Mouse (Mus musculus) myocyte (in vitro differentiated cells): ENCODE results near the gene Hint2.

Experiments
- CEBPB ChIP-seq: IDR thresholded peaks from 2 replicates; pipeline ENCODE4 v1.6.1; 2011; ENCODE audit warnings: mild to moderate bottlenecking, moderate library complexity; ENCODE audit not compliant: poor library complexity, insufficient read depth, severe bottlenecking
- E2F4 ChIP-seq: IDR thresholded peaks from one replicate; pipeline ENCODE4 v1.6.1; 2011; ENCODE audit warnings: mild to moderate bottlenecking, control low read depth, moderate library complexity; ENCODE audit not compliant: insufficient read depth
- MAX ChIP-seq: IDR thresholded peaks from one replicate; pipeline ENCODE4 v1.6.1; 2011; ENCODE audit warnings: low read depth, mild to moderate bottlenecking, control low read depth
- MYOD1 ChIP-seq, 3 experiments: IDR thresholded peaks; one replicate each; pipeline ENCODE4 v1.6.1; 2011; ENCODE audit warnings: control low read depth in 2 of 3, low read depth in 2 of 3, mild to moderate bottlenecking in 2 of 3, moderate library complexity in 1 of 3; ENCODE audit not compliant: insufficient read length in 2 of 3, control insufficient read depth in 1 of 3
- MYOG ChIP-seq, 3 experiments: IDR thresholded peaks; one replicate each; pipeline ENCODE4 v1.6.1; 2011; ENCODE audit warnings: control low read depth in 2 of 3, low read depth in 2 of 3, mild to moderate bottlenecking in 2 of 3; ENCODE audit not compliant: insufficient read length in 2 of 3, control insufficient read depth in 1 of 3, insufficient read depth in 1 of 3
- POLR2A ChIP-seq: IDR thresholded peaks from one replicate; pipeline ENCODE4 v1.6.1; 2011; ENCODE audit warnings: low read depth, mild to moderate bottlenecking, control low read depth, moderate library complexity; ENCODE audit not compliant: insufficient read length
- POLR2AphosphoS2 ChIP-seq: IDR thresholded peaks from one replicate; pipeline ENCODE4 v1.6.1; 2011; ENCODE audit warnings: low read depth, control low read depth; ENCODE audit not compliant: insufficient read length
- SRF ChIP-seq: IDR thresholded peaks from one replicate; pipeline ENCODE4 v1.6.1; 2011; ENCODE audit warnings: low read depth; ENCODE audit not compliant: control insufficient read depth, insufficient read length
- TCF12 ChIP-seq: IDR thresholded peaks from one replicate; pipeline ENCODE4 v1.6.1; 2011; ENCODE audit warnings: mild to moderate bottlenecking, control low read depth; ENCODE audit not compliant: poor library complexity, insufficient read depth, severe bottlenecking
- TCF3 ChIP-seq: IDR thresholded peaks from one replicate; pipeline ENCODE4 v1.6.1; 2011; ENCODE audit warnings: low read depth, control low read depth; ENCODE audit not compliant: insufficient read length
- USF1 ChIP-seq: IDR thresholded peaks from one replicate; pipeline ENCODE4 v1.6.1; 2011; ENCODE audit warnings: low read depth, mild to moderate bottlenecking, control low read depth, moderate library complexity

DNA sequence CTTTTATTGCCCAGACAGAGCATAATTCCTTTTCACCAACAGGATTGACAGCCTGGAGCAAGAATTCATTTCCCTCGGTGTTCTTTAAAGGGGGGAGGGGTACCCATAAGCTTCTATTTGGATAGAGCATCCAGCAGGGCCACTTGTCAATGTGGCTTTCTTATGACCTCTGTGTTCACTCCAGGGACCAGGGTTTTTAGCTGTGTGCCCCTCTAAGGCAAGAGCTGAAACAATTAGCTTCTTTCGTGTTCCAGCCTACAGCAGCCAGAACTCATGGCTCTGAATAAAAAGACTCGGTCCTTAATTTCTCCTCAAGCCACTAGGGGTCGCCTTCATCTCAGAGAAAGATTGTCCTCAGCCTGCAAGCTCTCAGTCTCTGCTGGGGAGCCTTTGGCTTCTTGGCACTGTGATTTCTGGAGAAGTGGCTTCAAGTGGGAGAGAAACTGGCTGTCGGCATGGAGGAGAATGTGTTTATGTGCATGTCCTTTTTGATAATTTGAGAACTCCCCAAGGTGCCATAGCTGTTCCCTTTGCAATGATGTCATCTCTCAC, 26.2 kb downstream of the Hint2 start:
- TF ChIP-seq POLR2A (no peak), MYOG (IDR thresholded peaks at IDR 0.05; ENCODE audit: control insufficient read depth in 1 of 3, insufficient read depth in 1 of 3, insufficient read length in 2 of 3, low read depth in 2 of 3) (no peak), CEBPB (no peak), TCF3 (no peak), TCF12 (no peak), MAX (no peak), USF1 (no peak), MYOD1 (IDR thresholded peaks at IDR 0.05; ENCODE audit: control insufficient read depth in 1 of 3, insufficient read length in 2 of 3, low read depth in 2 of 3) (no peak), E2F4 (no peak), SRF (no peak), POLR2AphosphoS2 (no peak)
